Mouse (Mus musculus): ENCODE measurements around the gene Gm10271. TPM values are rescaled to one million over a fixed set of nuclear protein-coding genes. Genes with fewer than 3 reads are reported as not detected.

The Gm10271 gene
- polyA plus RNA-seq, 1 experiment from 2014 or later, result not detected

DNA sequence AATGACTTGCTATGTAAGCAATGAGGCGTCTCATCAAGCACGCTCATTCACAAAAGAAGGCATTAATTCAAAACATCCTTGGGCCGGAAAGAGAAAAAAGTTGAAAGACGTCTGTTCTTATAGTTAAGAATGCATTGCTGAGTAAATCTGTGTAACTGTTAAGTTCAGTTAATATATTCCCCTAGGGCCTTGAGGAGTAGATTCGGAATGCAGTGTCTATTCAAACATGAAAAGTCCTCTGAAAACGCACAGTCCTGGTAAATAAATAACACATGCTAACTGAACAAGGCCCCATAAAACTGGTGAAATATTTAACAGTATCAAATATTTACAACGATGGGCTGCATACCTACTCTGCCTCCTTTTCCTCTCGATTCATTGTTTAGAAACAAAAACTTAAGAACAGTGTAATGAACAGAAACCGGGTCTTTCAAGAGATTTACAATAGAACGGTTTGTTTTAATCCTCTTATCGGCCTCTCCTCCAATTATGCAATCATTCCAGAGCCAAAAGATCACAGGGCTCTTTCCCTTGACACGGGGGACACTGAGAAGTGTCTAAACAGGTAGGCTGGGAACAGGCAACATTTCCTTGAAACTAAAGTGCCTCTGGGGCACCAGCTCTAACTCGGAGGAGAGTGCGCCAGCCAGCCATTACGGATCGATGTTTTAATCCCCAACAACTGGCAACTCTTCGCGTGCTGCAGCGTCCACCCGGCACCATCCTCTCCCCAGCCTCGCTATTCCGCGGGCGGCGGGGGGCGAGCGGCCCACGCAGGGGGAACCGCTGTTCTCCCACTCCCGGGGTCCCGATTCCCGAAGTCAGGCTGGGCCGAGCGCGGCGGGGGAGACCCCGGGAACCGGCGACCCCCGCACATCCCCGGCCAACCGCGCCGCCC lies 23.0 kb downstream of the Gm10271 start:
- ATAC-seq (ENCODE audit: low FRiP score), result peak; percentile 35; the same call in 1 of the 2 replicates

DNA sequence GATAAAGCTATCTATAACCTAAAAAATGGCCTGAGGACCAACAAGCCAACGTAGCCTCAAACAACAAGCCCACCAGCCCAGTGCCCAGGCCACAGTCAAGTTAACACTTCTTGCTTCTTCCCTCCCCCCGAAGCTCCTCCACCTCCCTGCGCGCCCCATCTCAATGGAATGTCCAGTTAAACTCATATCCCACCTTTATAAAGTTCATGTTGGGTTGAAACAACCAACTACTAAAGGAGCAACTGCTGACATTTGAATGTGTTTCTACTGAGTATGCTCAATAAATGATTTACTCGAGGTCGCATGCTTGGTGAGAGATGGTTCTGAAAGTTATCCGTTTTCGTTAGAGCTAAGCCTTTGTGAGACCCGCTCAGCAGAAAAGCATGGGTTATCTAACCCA lies 24.0 kb downstream of the Gm10271 start:
- no peak for ATAC-seq (ENCODE audit: low FRiP score)
- no peaks in the 10 kb centered on the region for H3K36me3 ChIP-seq (ENCODE audit: control insufficient read depth, insufficient read depth, low read length)
- DNase-seq (ENCODE audit: low spot score, missing footprints), result no peak
- H3K9me3 ChIP-seq (ENCODE audit: control insufficient read depth, low read length), result no peaks in the 10 kb centered on the region
- no peak overlapping the region for H3K9ac ChIP-seq (ENCODE audit: low read length)
- H3K27me3 ChIP-seq (ENCODE audit: control insufficient read depth, insufficient read depth, low read length), result no peaks in the 10 kb centered on the region
- peak overlapping the region; percentile 77 for H3K4me2 ChIP-seq
- WGBS, result 80% methylated on average over 9 of the region's 9 CpGs
- H3K4me3 ChIP-seq (ENCODE audit: low read depth, low read length), result peak overlapping the region; percentile 89
- no peak overlapping the region for H3K27ac ChIP-seq (ENCODE audit: low read depth, low read length)
- peaks cover 11% of the 10 kb centered on the region; the same call in 1 of the 2 replicates for H3K4me1 ChIP-seq (ENCODE audit: control insufficient read depth, insufficient read depth, low read length)

More for the DNA sequence above, 23.0 kb downstream of the Gm10271 start:
- peak; percentile 96 for DNase-seq (ENCODE audit: low spot score, missing footprints)
- H3K27me3 ChIP-seq (ENCODE audit: control insufficient read depth, insufficient read depth, low read length), result no peaks in the 10 kb centered on the region
- H3K27ac ChIP-seq (ENCODE audit: low read depth, low read length), result peak overlapping the region; percentile 72; the same call in 1 of the 2 replicates
- H3K4me2 ChIP-seq, result peak overlapping the region; percentile 77
- H3K4me1 ChIP-seq (ENCODE audit: control insufficient read depth, insufficient read depth, low read length), result peaks cover 11% of the 10 kb centered on the region; the same call in 1 of the 2 replicates
- peak overlapping the region; percentile 89 for H3K4me3 ChIP-seq (ENCODE audit: low read depth, low read length)
- H3K9me3 ChIP-seq (ENCODE audit: control insufficient read depth, low read length), result no peaks in the 10 kb centered on the region
- H3K9ac ChIP-seq (ENCODE audit: low read length), result peak overlapping the region; percentile 87
- WGBS, result 1% methylated on average over 37 of the region's 44 CpGs
- H3K36me3 ChIP-seq (ENCODE audit: control insufficient read depth, insufficient read depth, low read length), result no peaks in the 10 kb centered on the region

DNA sequence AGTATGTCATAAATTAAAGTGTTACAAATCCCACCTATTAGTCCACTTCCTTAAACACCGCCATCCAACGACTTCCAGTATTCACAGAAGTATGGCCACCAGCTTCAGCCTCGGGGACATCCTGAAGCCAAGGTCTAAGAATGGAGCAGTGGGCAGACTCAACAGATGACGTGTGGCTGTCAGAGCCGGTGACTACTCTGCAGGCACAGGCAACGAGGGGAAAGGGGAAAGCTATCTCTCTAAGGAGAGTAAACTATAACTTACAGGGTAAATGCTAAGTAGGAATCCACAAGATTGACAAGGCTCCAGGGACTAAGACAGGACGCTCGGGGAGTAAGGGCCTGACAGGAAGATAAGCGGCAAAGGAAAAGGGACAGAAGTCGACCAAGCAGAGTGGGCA lies 27.5 kb downstream of the Gm10271 start:
- Histone ChIP-seq H3K27me3 (ENCODE audit: control insufficient read depth, insufficient read depth, low read length) (no peaks in the 10 kb centered on the region), H3K27ac (ENCODE audit: low read depth, low read length) (no peak overlapping the region), H3K4me2 (no peak overlapping the region), H3K9ac (ENCODE audit: low read length) (no peak overlapping the region), H3K4me3 (ENCODE audit: low read depth, low read length) (no peak overlapping the region), H3K4me1 (ENCODE audit: control insufficient read depth, insufficient read depth, low read length) (peaks cover 11% of the 10 kb centered on the region; the same call in 1 of the 2 replicates), H3K9me3 (ENCODE audit: control insufficient read depth, low read length) (no peaks in the 10 kb centered on the region), H3K36me3 (ENCODE audit: control insufficient read depth, insufficient read depth, low read length) (no peaks in the 10 kb centered on the region)
- DNase-seq (ENCODE audit: low spot score, missing footprints), result no peak
- ATAC-seq (ENCODE audit: low FRiP score), result no peak
- 81% methylated on average over 10 of the region's 10 CpGs for WGBS

DNA sequence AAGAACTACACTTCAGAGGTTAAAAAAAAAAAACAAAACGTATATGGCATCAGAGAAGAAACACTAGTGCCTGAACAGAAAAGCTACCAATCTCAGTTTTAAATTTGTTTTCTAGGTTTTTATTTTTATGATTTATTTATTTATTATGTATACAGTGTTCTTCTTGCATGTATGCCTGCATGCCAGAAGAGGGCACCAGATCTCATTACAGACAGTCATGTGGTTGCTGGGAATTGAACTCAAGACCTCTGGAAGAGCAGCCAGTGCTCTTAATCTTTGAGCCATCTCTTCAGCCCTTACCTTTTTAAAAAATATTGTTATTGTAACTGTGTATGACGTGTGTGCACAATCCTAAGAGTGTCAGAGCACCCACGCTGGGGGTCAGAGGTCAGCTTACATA lies 28.3 kb downstream of the Gm10271 start:
- Histone ChIP-seq H3K4me3 (ENCODE audit: low read depth, low read length) (no peak overlapping the region), H3K4me1 (ENCODE audit: control insufficient read depth, insufficient read depth, low read length) (peaks cover 10% of the 10 kb centered on the region; the same call in 1 of the 2 replicates), H3K4me2 (no peak overlapping the region), H3K36me3 (ENCODE audit: control insufficient read depth, insufficient read depth, low read length) (0 out of 2 replicates have a peak, but pooled peaks cover 1% of the 10 kb centered on the region), H3K9ac (ENCODE audit: low read length) (no peak overlapping the region), H3K9me3 (ENCODE audit: control insufficient read depth, low read length) (no peaks in the 10 kb centered on the region), H3K27me3 (ENCODE audit: control insufficient read depth, insufficient read depth, low read length) (no peaks in the 10 kb centered on the region), H3K27ac (ENCODE audit: low read depth, low read length) (no peak overlapping the region)
- ATAC-seq (ENCODE audit: low FRiP score), result no peak
- DNase-seq (ENCODE audit: low spot score, missing footprints), result no peak
- WGBS, result 85% methylated on average over 3 of the region's 3 CpGs

DNA sequence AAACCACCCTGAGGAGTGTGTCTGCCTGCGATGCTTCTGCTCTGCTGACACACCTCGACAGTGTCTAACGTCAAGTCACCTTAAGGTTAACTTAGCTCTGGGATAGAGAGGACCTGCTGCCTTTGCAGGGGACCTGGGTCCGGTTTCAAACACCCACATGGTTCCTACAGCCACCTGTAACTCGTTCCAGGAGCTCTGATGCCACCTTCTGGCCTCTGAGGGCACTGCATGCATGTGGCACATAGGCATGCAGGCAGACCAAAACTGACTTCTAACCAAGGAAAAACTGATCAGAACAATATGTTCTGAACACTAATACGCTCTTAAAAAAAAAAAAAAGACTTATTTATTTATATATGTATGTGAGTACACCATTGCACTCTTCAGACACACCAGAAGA lies 29.4 kb downstream of the Gm10271 start:
- Histone ChIP-seq H3K4me3 (ENCODE audit: low read depth, low read length) (no peak overlapping the region), H3K27ac (ENCODE audit: low read depth, low read length) (no peak overlapping the region), H3K27me3 (ENCODE audit: control insufficient read depth, insufficient read depth, low read length) (no peaks in the 10 kb centered on the region), H3K36me3 (ENCODE audit: control insufficient read depth, insufficient read depth, low read length) (peaks cover 3% of the 10 kb centered on the region; the same call in 1 of the 2 replicates), H3K9me3 (ENCODE audit: control insufficient read depth, low read length) (no peaks in the 10 kb centered on the region), H3K4me1 (ENCODE audit: control insufficient read depth, insufficient read depth, low read length) (no peaks in the 10 kb centered on the region), H3K9ac (ENCODE audit: low read length) (no peak overlapping the region), H3K4me2 (no peak overlapping the region)
- 91% methylated on average over 6 of the region's 6 CpGs for WGBS
- ATAC-seq (ENCODE audit: low FRiP score), result no peak
- DNase-seq (ENCODE audit: low spot score, missing footprints), result no peak

DNA sequence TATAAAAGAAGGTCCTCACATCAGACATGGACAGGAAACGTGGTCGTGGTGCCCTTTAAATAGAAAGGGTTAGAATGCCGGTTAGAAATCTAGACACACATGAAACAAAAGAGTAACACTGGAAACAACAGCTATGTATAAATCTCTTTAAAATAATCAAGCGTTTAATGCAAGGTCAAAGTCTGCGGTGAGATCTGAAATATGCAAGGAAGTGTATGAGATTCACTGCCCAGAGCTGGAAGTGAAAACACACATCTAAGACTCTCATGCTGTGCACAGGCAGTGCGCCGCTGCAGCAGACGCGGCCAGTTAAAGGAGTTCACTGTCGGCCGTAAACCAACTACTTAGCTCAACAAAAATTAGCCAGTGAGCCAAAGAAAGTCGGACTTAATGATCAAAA lies 37.4 kb downstream of the Gm10271 start:
- Histone ChIP-seq H3K27ac (ENCODE audit: low read depth, low read length) (no peak overlapping the region), H3K9ac (ENCODE audit: low read length) (no peak overlapping the region), H3K9me3 (ENCODE audit: control insufficient read depth, low read length) (no peaks in the 10 kb centered on the region), H3K27me3 (ENCODE audit: control insufficient read depth, insufficient read depth, low read length) (no peaks in the 10 kb centered on the region), H3K4me1 (ENCODE audit: control insufficient read depth, insufficient read depth, low read length) (no peaks in the 10 kb centered on the region), H3K4me2 (no peak overlapping the region), H3K36me3 (ENCODE audit: control insufficient read depth, insufficient read depth, low read length) (peaks cover 5% of the 10 kb centered on the region; the same call in 1 of the 2 replicates), H3K4me3 (ENCODE audit: low read depth, low read length) (no peak overlapping the region)
- ATAC-seq (ENCODE audit: low FRiP score), result no peak
- 81% methylated on average over 12 of the region's 12 CpGs for WGBS
- no peak for DNase-seq (ENCODE audit: low spot score, missing footprints)

DNA sequence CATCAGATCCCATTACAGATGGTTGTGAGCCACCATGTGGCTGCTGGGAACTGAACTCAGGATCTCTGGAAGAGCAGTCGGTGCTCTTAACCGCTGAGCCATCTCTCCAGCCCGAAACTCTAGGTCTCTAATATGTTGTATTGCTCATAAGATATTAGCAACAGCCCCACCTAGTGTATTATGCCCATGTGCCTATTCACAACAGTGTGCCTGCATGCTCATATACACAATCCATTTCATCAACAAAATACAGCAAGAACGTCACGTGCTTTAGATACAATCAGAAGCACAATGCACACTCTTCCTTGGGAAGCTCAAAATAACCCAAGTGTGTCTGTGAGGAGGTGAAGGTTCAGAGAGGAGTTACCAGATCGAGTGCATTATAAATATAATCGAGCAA lies 38.6 kb downstream of the Gm10271 start:
- Histone ChIP-seq H3K9ac (ENCODE audit: low read length) (no peak overlapping the region), H3K27ac (ENCODE audit: low read depth, low read length) (no peak overlapping the region), H3K27me3 (ENCODE audit: control insufficient read depth, insufficient read depth, low read length) (no peaks in the 10 kb centered on the region), H3K9me3 (ENCODE audit: control insufficient read depth, low read length) (no peaks in the 10 kb centered on the region), H3K4me1 (ENCODE audit: control insufficient read depth, insufficient read depth, low read length) (no peaks in the 10 kb centered on the region), H3K4me2 (no peak overlapping the region), H3K4me3 (ENCODE audit: low read depth, low read length) (no peak overlapping the region), H3K36me3 (ENCODE audit: control insufficient read depth, insufficient read depth, low read length) (peaks cover 3% of the 10 kb centered on the region; the same call in 1 of the 2 replicates)
- WGBS, result 95% methylated on average over 7 of the region's 7 CpGs
- ATAC-seq (ENCODE audit: low FRiP score) (no peak), DNase-seq (ENCODE audit: low spot score, missing footprints) (no peak)

DNA sequence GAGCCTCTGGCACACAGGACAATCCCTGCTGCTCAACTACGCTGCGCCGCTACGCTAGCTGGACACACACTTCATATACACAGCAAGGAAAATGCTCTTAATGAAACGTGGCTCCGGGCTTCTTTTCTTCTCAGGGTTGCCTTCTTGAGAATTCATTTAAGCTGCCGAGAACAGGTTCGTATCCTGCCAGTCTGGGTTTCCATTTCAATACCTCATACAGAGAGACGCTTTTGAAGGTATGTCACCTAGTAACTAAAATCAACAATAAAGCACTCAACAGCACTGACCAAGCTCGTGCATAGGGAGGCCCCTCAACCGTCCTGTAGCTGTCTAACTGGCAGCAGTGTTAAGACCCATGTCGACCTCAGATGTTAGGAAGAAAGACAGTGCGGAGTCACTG lies 40.0 kb downstream of the Gm10271 start:
- no peak for ATAC-seq (ENCODE audit: low FRiP score)
- H3K36me3 ChIP-seq (ENCODE audit: control insufficient read depth, insufficient read depth, low read length), result peaks cover 3% of the 10 kb centered on the region; the same call in 1 of the 2 replicates
- no peak overlapping the region for H3K4me3 ChIP-seq (ENCODE audit: low read depth, low read length)
- no peak overlapping the region for H3K4me2 ChIP-seq
- H3K27ac ChIP-seq (ENCODE audit: low read depth, low read length), result no peak overlapping the region
- H3K9ac ChIP-seq (ENCODE audit: low read length), result no peak overlapping the region
- H3K9me3 ChIP-seq (ENCODE audit: control insufficient read depth, low read length), result no peaks in the 10 kb centered on the region
- 91% methylated on average over 13 of the region's 13 CpGs for whole genome bisulfite sequencing
- H3K27me3 ChIP-seq (ENCODE audit: control insufficient read depth, insufficient read depth, low read length), result no peaks in the 10 kb centered on the region
- H3K4me1 ChIP-seq (ENCODE audit: control insufficient read depth, insufficient read depth, low read length), result no peaks in the 10 kb centered on the region
- no peak for DNase-seq (ENCODE audit: low spot score, missing footprints)

DNA sequence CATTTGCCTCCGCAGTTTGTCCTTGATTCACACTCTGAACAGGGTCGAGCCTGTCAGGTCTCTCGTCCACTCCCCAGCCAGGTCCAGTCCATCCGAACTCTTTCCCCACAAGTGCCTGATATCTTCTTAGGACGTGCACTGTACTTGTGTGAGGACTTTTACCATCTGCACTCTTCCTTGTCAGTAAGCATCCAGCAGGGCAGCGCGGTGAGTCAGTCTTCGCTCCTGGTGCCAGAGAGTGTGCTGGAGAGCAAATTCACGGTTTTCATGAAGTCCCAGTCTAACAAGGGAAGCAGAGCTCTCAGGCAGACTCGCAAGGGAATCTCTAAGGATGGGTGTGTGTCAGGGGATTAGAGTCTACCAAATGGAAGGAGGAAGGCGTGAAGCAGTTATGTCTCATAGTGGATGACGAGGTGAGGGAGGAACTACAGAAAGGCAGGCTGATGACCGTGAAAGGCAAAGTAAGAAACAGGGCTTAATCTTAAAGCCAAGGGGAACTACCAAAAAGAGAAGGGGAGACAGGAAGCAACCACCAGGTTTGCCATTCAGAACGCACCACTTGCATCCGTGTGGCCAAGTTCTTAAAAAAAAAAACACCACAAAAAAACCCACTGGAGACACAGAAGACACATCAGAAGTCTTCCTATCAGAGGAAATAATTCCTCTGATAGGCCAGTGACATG lies 40.8 kb downstream of the Gm10271 start:
- no peak overlapping the region for H3K4me2 ChIP-seq
- DNase-seq (ENCODE audit: low spot score, missing footprints), result no peak
- H3K9ac ChIP-seq (ENCODE audit: low read length), result no peak overlapping the region
- WGBS, result 92% methylated on average over 15 of the region's 15 CpGs
- no peaks in the 10 kb centered on the region for H3K4me1 ChIP-seq (ENCODE audit: control insufficient read depth, insufficient read depth, low read length)
- H3K27me3 ChIP-seq (ENCODE audit: control insufficient read depth, insufficient read depth, low read length), result no peaks in the 10 kb centered on the region
- no peak for ATAC-seq (ENCODE audit: low FRiP score)
- H3K4me3 ChIP-seq (ENCODE audit: low read depth, low read length), result no peak overlapping the region
- no peaks in the 10 kb centered on the region; the same call in 1 of the 2 replicates for H3K36me3 ChIP-seq (ENCODE audit: control insufficient read depth, insufficient read depth, low read length)
- no peaks in the 10 kb centered on the region for H3K9me3 ChIP-seq (ENCODE audit: control insufficient read depth, low read length)
- no peak overlapping the region for H3K27ac ChIP-seq (ENCODE audit: low read depth, low read length)

All from midbrain, embryonic 11.5 days (tissue).